Mouse (Mus musculus) kidney, adult 2 months (tissue): ENCODE data around the gene Birc6. TPM values are rescaled to one million over a fixed set of nuclear protein-coding genes. Genes with fewer than 3 reads are reported as not detected.
A peak's percentile ranks its signal among the peaks of the same experiment; 100 is the strongest.

Experiments used
- DNase-seq: peaks from one replicate; pipeline ENCODE4 v3.0.0; 2021
- H3K27ac ChIP-seq: fragments of 200-500 bp; 2 replicates; pipeline ENCODE4 v1.5.1; 2012; ENCODE audit warnings: low read depth, low read length, control low read depth, inconsistent platforms; ENCODE audit not compliant: insufficient read depth
- H3K27me3 ChIP-seq: fragments of 200-500 bp; replicated peaks from 2 replicates; pipeline ENCODE4 v1.6.1; 2012; ENCODE audit warnings: mild to moderate bottlenecking, moderate library complexity, low read length, inconsistent platforms; ENCODE audit not compliant: control insufficient read depth, insufficient read depth
- H3K36me3 ChIP-seq: fragments of 200-500 bp; 2 replicates; pipeline ENCODE4 v1.6.1; 2012; ENCODE audit warnings: mild to moderate bottlenecking, moderate library complexity, low read length, inconsistent platforms; ENCODE audit not compliant: control insufficient read depth, insufficient read depth
- H3K4me1 ChIP-seq: fragments of 200-500 bp; 2 replicates; pipeline ENCODE4 v1.6.1; 2011; ENCODE audit warnings: low read length; ENCODE audit not compliant: control insufficient read depth, insufficient read depth
- H3K4me3 ChIP-seq: fragments of 200-500 bp; 2 replicates; pipeline ENCODE4 v1.5.1; 2011; ENCODE audit warnings: mild to moderate bottlenecking, low read depth, low read length, control low read depth; ENCODE audit not compliant: insufficient read depth
- CTCF ChIP-seq: fragments of 200-500 bp; conservative IDR thresholded peaks from 2 replicates; pipeline ENCODE4 v1.5.1; 2011; ENCODE audit warnings: low read depth, mild to moderate bottlenecking, control low read depth, low read length, moderate library complexity, mixed read lengths; ENCODE audit not compliant: insufficient read depth, insufficient read length
- POLR2A ChIP-seq: fragments of 200-500 bp; IDR thresholded peaks from one replicate; pipeline ENCODE4 v1.6.1; 2011; ENCODE audit warnings: low read depth, low read length, control low read depth
- WGBS: fragments of 180-500 bp; shearing (Covaris S2); methylation state at CpG from one replicate; pipeline ENCODE4 v1.1.7; 2018; 5-methylcytosine and 5-hydroxymethylcytosine counted together
- polyA plus RNA-seq: library from polyadenylated mRNA; depleted of rRNA; stranded (reverse); fragments of >200 nt; gene quantifications from 2 replicates; pipeline ENCODE4 v1.2.3, GENCODE M21; 2012

Gene Birc6
- polyA plus RNA-seq, 1 experiment = 87.5 TPM

DNA sequence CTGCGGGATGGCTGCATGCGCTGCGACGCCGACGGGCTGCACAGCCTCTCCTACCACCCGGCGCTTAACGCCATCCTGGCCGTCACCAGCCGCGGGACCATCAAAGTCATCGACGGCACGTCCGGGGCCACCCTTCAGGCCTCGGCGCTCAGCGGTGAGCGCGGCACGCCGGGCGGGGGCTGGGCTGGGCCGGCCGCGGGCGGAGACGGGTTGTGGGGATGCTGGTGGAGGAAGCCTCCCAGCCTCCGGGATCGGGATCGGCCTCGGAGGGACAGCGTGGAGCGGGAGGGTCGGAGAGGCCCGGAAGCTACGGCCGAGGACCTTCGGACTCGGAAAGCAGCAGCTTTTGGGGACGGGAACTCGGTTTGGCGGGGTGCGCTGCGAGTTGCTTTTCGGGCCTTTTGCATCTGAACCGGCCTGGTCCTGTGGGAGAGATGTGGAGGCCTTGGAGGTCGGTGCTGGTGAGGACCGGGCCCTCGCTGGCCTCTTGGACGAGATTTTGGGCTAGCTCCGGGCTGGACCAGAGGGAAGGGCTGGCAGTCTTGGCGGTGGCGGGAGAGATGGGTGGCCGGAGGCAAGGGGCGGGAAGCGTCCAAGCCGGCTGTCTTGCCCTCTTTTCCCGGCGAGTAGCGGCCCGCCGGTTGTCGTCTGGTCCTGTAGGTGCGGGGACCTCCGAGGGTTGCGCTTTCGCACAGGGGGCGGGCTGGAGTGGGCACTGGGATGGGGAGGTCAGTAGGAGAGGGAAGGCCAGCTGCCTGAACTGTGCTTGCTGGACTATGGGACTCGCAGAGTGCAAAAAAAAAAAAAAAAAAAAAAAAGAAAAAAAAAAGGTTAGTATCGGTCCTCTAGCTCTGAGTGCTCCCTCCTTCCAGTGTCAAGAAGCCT, 795 bp downstream of the Birc6 start:
- peak overlapping the region; percentile 80 for H3K27ac ChIP-seq
- no peaks in the 10 kb centered on the region for H3K27me3 ChIP-seq
- H3K36me3 ChIP-seq = no peaks in the 10 kb centered on the region
- no peak for TF ChIP-seq CTCF
- no peak for TF ChIP-seq POLR2A
- WGBS = under 1% methylated on average over 72 of the region's 72 CpGs
- peak overlapping the region; percentile 96 for H3K4me3 ChIP-seq
- peaks cover 8% of the 10 kb centered on the region for H3K4me1 ChIP-seq
- DNase-seq = no peak

GRCm38 (mm10) chr17:74529533-74529824, 1.4 kb downstream of the Birc6 start:
- H3K27me3 ChIP-seq = no peaks in the 10 kb centered on the region
- H3K27ac ChIP-seq = peak overlapping the region; percentile 52; the same call in 1 of the 2 replicates
- TF ChIP-seq POLR2A (no peak), CTCF (no peak)
- H3K4me1 ChIP-seq = peaks cover 8% of the 10 kb centered on the region
- H3K36me3 ChIP-seq = no peaks in the 10 kb centered on the region
- DNase-seq = peak; percentile 45
- H3K4me3 ChIP-seq = peak overlapping the region; percentile 96
- 3% methylated on average over 3 of the region's 3 CpGs for WGBS

- no peak overlapping the region for H3K27ac ChIP-seq
- TF ChIP-seq CTCF (no peak), POLR2A (no peak)
- 95% methylated on average over 4 of the region's 4 CpGs for WGBS
- H3K36me3 ChIP-seq = no peaks in the 10 kb centered on the region
- peaks cover 10% of the 10 kb centered on the region; the same call in 1 of the 2 replicates for H3K4me1 ChIP-seq
- DNase-seq = no peak
- H3K27me3 ChIP-seq = no peaks in the 10 kb centered on the region
- H3K4me3 ChIP-seq = no peak overlapping the region
Measured at GRCm38 (mm10) chr17:74534971-74535370, 6.9 kb downstream of the Birc6 start.

DNA sequence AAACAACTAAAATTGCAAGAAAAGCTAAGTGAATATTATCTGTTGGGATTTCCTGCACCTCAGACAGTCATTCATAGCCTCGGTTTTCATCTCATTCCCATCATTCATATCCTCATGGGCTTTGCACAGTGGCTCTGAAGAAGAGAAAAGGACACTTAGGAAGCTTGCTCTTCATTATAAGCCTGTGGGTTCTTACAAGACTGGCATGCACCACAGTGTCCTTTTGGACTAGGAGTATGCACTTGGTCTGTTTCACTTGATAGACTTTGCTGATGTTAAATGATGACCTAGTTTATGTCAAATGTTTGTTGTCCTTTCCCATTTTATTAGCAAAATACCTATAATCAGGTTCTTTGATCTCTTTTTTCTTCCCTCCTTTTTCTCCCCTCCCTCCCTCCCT, 9.4 kb downstream of the Birc6 start:
- Histone ChIP-seq H3K27ac (no peak overlapping the region), H3K4me1 (peaks cover 10% of the 10 kb centered on the region; the same call in 1 of the 2 replicates), H3K36me3 (no peaks in the 10 kb centered on the region), H3K27me3 (no peaks in the 10 kb centered on the region), H3K4me3 (no peak overlapping the region)
- WGBS = 45% methylated on average over 1 of the region's 1 CpGs
- DNase-seq = peak; percentile 25
- no peak for TF ChIP-seq POLR2A
- TF ChIP-seq CTCF = no peak

DNA sequence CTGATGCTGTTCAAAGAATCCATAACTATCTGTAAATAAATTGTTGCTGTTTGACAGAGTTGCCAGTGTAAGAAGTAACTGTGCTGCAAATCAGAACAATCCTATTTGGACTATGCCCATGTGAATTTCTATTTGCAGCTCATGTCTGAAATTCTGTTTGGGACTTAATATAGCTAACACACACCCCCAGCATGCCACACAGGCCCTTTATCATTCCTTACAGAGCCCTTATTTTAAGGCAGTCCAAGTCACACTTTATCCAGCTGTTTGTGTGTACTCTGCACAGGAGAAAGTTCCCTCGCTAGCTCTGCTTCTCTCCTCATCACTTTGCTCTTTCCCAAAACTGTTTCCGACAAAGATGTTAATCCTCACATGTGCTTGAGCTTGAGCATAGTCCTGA, 15.5 kb downstream of the Birc6 start:
- no peak overlapping the region for H3K27ac ChIP-seq
- no peak overlapping the region for H3K4me3 ChIP-seq
- peaks cover 2% of the 10 kb centered on the region; the same call in 1 of the 2 replicates for H3K36me3 ChIP-seq
- 90% methylated on average over 2 of the region's 2 CpGs for WGBS
- no peak for TF ChIP-seq POLR2A
- TF ChIP-seq CTCF = no peak
- no peaks in the 10 kb centered on the region for H3K27me3 ChIP-seq
- 0 out of 2 replicates have a peak, but pooled peaks cover 2% of the 10 kb centered on the region for H3K4me1 ChIP-seq
- DNase-seq = no peak

- peaks cover 2% of the 10 kb centered on the region; the same call in 1 of the 2 replicates for H3K4me1 ChIP-seq
- WGBS = 74% methylated on average over 5 of the region's 5 CpGs
- no peak overlapping the region for H3K27ac ChIP-seq
- H3K36me3 ChIP-seq = peaks cover 2% of the 10 kb centered on the region
- no peak for DNase-seq
- no peaks in the 10 kb centered on the region for H3K27me3 ChIP-seq
- no peak for TF ChIP-seq POLR2A
- no peak for TF ChIP-seq CTCF
- H3K4me3 ChIP-seq = no peak overlapping the region
Measured at GRCm38 (mm10) chr17:74554118-74554517, 26.0 kb downstream of the Birc6 start.

DNA sequence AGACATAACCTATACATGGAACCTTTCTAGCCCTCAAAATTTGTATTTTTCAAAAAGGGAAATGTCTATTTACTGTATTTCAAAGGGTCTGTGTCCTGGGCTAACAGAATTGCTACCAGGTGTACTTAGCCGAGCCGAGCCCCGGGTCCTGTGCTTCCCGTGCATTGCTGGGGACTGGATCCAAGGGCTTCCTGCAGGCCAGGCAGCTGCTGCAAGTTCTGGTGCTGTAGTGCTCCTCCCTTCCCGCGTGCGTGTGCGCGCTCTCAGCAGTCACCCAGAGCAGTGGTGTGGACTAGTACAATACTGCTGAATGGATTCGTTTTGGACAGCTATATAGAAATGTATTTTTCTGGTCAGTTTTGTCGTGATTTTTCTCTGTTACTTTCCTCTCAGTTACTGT, 31.8 kb downstream of the Birc6 start:
- peaks cover 8% of the 10 kb centered on the region for H3K36me3 ChIP-seq
- H3K27me3 ChIP-seq = no peaks in the 10 kb centered on the region
- no peak overlapping the region for H3K4me3 ChIP-seq
- TF ChIP-seq CTCF = no peak
- TF ChIP-seq POLR2A = no peak
- H3K4me1 ChIP-seq = no peaks in the 10 kb centered on the region
- H3K27ac ChIP-seq = no peak overlapping the region
- no peak for DNase-seq
- WGBS = 84% methylated on average over 11 of the region's 11 CpGs
